Comparison of ENCODE assay signal across 8 mouse cellular contexts in genomic region chr11:98951026-98951906, GRCm38 (mm10). TPM values are rescaled to one million over a fixed set of nuclear protein-coding genes. Genes with fewer than 3 reads are reported as not detected.
DNase-seq lines count a peak whose midpoint lies in the region; ATAC-seq lines count a peak whose summit lies in the region.

No protein-coding gene starts in this region.

- H3K9me3 ChIP-seq in embryonic facial prominence, embryonic 13.5 days = no peaks in the 10 kb centered on the region
- H3K9me3 ChIP-seq in heart, embryonic 13.5 days = no peaks in the 10 kb centered on the region
- H3K9me3 ChIP-seq in kidney, embryonic 15.5 days (replicated peaks) = no peaks in the 10 kb centered on the region

- H3K4me1 ChIP-seq in embryonic facial prominence, embryonic 13.5 days = peaks cover 90% of the 10 kb centered on the region
- peaks cover 96% of the 10 kb centered on the region for H3K4me1 ChIP-seq in heart, embryonic 13.5 days
- H3K4me1 ChIP-seq in kidney, embryonic 15.5 days = peaks cover 82% of the 10 kb centered on the region

- peak overlapping the region; percentile 40; the same call in 1 of the 2 replicates for H3K9ac ChIP-seq in embryonic facial prominence, embryonic 13.5 days
- H3K9ac ChIP-seq in heart, embryonic 13.5 days = peak overlapping the region; percentile 78
- peak overlapping the region; percentile 26; the same call in 1 of the 2 replicates for H3K9ac ChIP-seq in kidney, embryonic 15.5 days

- peaks cover 46% of the 10 kb centered on the region for H3K36me3 ChIP-seq in embryonic facial prominence, embryonic 13.5 days
- peaks cover 35% of the 10 kb centered on the region for H3K36me3 ChIP-seq in heart, embryonic 13.5 days
- H3K36me3 ChIP-seq in kidney, embryonic 15.5 days = peaks cover 21% of the 10 kb centered on the region

- DNase-seq in right cerebral cortex, postnatal 10 days (ENCODE audit: low spot score in 2 of 2) = peak; percentile 84 to 86
- DNase-seq in right cerebral cortex, postnatal 14 days = no peak
- peak; percentile 82 for DNase-seq in lung, postnatal 25 days (ENCODE audit: low spot score)
- peak; percentile 85 to 90 for DNase-seq in urinary bladder, postnatal 4 days (ENCODE audit: low spot score in 2 of 2)

- no peak overlapping the region for H3K4me2 ChIP-seq in embryonic facial prominence, embryonic 13.5 days
- peak overlapping the region; percentile 39 for H3K4me2 ChIP-seq in heart, embryonic 13.5 days
- peak overlapping the region; percentile 29 for H3K4me2 ChIP-seq in kidney, embryonic 15.5 days

- H3K4me3 ChIP-seq in embryonic facial prominence, embryonic 13.5 days = no peak overlapping the region; the same call in 1 of the 2 replicates
- H3K4me3 ChIP-seq in heart, embryonic 13.5 days = peak overlapping the region; percentile 5; the same call in 1 of the 2 replicates
- H3K4me3 ChIP-seq in kidney, embryonic 15.5 days (replicated peaks) = 0 out of 2 replicates have a peak overlapping the region, but pooled peaks have one; percentile 14

- H3K27ac ChIP-seq in embryonic facial prominence, embryonic 13.5 days = peak overlapping the region; percentile 60
- peak overlapping the region; percentile 92 for H3K27ac ChIP-seq in heart, embryonic 13.5 days (replicated peaks)
- peak overlapping the region; percentile 94 for H3K27ac ChIP-seq in kidney, embryonic 15.5 days

- ATAC-seq in embryonic facial prominence, embryonic 13.5 days (ENCODE audit: insufficient number of reproducible peaks, insufficient read depth, low FRiP score, low TSS enrichment, low read depth) = no peak
- peak; percentile 39; the same call in 1 of the 2 replicates for ATAC-seq in heart, embryonic 13.5 days (ENCODE audit: extremely low read depth, insufficient number of reproducible peaks, low FRiP score, low TSS enrichment)
- ATAC-seq in kidney, embryonic 15.5 days (replicated peaks; ENCODE audit: low FRiP score) = peak; percentile 66
- no peak for ATAC-seq in CD4-positive, CD25-positive, alpha-beta regulatory T cell, adult 4 months

- 73% methylated on average over 16 of the region's 16 CpGs for WGBS in embryonic facial prominence, embryonic 13.5 days
- WGBS in heart, embryonic 13.5 days = 54% methylated on average over 16 of the region's 16 CpGs
- 42% methylated on average over 16 of the region's 16 CpGs for WGBS in kidney, embryonic 15.5 days

- H3K27me3 ChIP-seq in embryonic facial prominence, embryonic 13.5 days = no peaks in the 10 kb centered on the region
- no peaks in the 10 kb centered on the region for H3K27me3 ChIP-seq in heart, embryonic 13.5 days (replicated peaks)
- H3K27me3 ChIP-seq in kidney, embryonic 15.5 days = no peaks in the 10 kb centered on the region

RNA-seq across cellular contexts. Expression of gene Rara, which starts 23.6 kb away (rescaled TPM):
- polyA plus RNA-seq in embryonic facial prominence, embryonic 13.5 days (2015; fragmentation: Nextera tagmentation; extraction: Ambion mirVana) = 39.4 and 44.7 TPM in 2 replicates
- 27.9 and 28.3 TPM in 2 replicates for polyA plus RNA-seq in heart, embryonic 13.5 days (2015; fragmentation: Nextera tagmentation; extraction: Ambion mirVana)
- polyA plus RNA-seq in kidney, embryonic 15.5 days (2015; fragmentation: Nextera tagmentation; extraction: Ambion mirVana) = 29.3 and 32.1 TPM in 2 replicates
- 1 to 10 TPM; 8.6 to 8.9 TPM for polyA plus RNA-seq in CD4-positive, CD25-positive, alpha-beta regulatory T cell, adult 4 months (2017; shearing (Covaris generic))

RNA-seq across cellular contexts. Expression of gene Gjd3, which starts 31.6 kb away (rescaled TPM):
- 0.34 and 0.44 TPM in 2 replicates for polyA plus RNA-seq in embryonic facial prominence, embryonic 13.5 days (2015; fragmentation: Nextera tagmentation; extraction: Ambion mirVana)
- polyA plus RNA-seq in heart, embryonic 13.5 days (2015; fragmentation: Nextera tagmentation; extraction: Ambion mirVana) = 1.3 and 3.3 TPM in 2 replicates
- 0.48 and 0.51 TPM in 2 replicates for polyA plus RNA-seq in kidney, embryonic 15.5 days (2015; fragmentation: Nextera tagmentation; extraction: Ambion mirVana)
- polyA plus RNA-seq in CD4-positive, CD25-positive, alpha-beta regulatory T cell, adult 4 months (2017; shearing (Covaris generic)) = not detected

RNA-seq across cellular contexts. Expression of gene Cdc6, which starts 43.7 kb away (rescaled TPM):
- 26.9 and 31.5 TPM in 2 replicates for polyA plus RNA-seq in embryonic facial prominence, embryonic 13.5 days (2015; fragmentation: Nextera tagmentation; extraction: Ambion mirVana)
- polyA plus RNA-seq in heart, embryonic 13.5 days (2015; fragmentation: Nextera tagmentation; extraction: Ambion mirVana) = 21.1 and 22.9 TPM in 2 replicates
- polyA plus RNA-seq in kidney, embryonic 15.5 days (2015; fragmentation: Nextera tagmentation; extraction: Ambion mirVana) = 36.3 and 39.1 TPM in 2 replicates
- polyA plus RNA-seq in CD4-positive, CD25-positive, alpha-beta regulatory T cell, adult 4 months (2017; shearing (Covaris generic)) = 1 to 10 TPM; 4.1 to 8.5 TPM

Comparison
In these comparisons a context has a peak if more than half of its experiments do, and no peak if none do; other contexts are left out.
1. ATAC-seq: peak in heart, embryonic 13.5 days (single experiment) and kidney, embryonic 15.5 days (single experiment); none in embryonic facial prominence, embryonic 13.5 days (single experiment) and CD4-positive, CD25-positive, alpha-beta regulatory T cell, adult 4 months (single experiment).
2. H3K9ac ChIP-seq: peak in every context shown above with its lines; median percentile 78 in heart, embryonic 13.5 days; 40 in embryonic facial prominence, embryonic 13.5 days; 26 in kidney, embryonic 15.5 days.
3. Peak in every context shown above with its lines, with median percentiles within 50 percentile points of each other: H3K27ac ChIP-seq.